Mouse (Mus musculus) brain, embryonic 14.5 days (tissue): ENCODE measurements at regions not wholly inside any gene's neighbourhood (a gene's known extent, or its start where the extent isn't known, plus 50 kb on each side); places are given as distances from the start of the nearest gene placed in this dataset.

Experiments
- CTCF ChIP-seq: fragments of 200-500 bp; IDR thresholded peaks from 2 replicates; pipeline ENCODE4 v1.5.1; 2012; ENCODE audit warnings: inconsistent platforms, mild to moderate bottlenecking, moderate library complexity, borderline replicate concordance; ENCODE audit not compliant: insufficient read depth, insufficient read length; ENCODE audit errors: extremely low read depth
- POLR2A ChIP-seq: fragments of 200-500 bp; IDR thresholded peaks from 2 replicates; pipeline ENCODE4 v1.6.1; 2012; ENCODE audit warnings: mild to moderate bottlenecking, inconsistent platforms, borderline replicate concordance; ENCODE audit not compliant: poor library complexity, insufficient read depth, insufficient read length, severe bottlenecking; ENCODE audit errors: extremely low read depth

DNA sequence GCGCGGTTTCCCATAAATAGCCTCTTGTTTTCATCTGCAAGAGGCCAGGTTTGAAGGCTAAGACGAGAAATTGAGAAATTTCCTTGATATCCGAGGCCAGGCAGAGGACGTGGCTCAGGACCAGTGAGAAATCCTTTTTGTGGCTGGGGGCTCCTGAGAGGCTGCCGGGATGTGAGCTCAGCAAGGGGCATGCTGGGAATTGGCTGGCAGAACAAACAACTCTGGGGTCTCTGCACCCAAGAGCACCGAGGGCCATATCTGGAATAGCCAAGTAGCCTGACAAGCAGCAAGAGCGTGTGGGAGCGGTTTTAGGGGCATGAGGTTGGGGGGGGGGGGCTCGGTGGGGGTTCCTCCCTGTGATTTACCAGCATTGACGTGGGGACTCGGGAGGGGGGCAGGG is 462.5 kb downstream of the Ccdc171 start:
- TF ChIP-seq POLR2A, result no peak
- no peak for TF ChIP-seq CTCF
